Mouse (Mus musculus): ENCODE data around the gene Fntb.

DNA sequence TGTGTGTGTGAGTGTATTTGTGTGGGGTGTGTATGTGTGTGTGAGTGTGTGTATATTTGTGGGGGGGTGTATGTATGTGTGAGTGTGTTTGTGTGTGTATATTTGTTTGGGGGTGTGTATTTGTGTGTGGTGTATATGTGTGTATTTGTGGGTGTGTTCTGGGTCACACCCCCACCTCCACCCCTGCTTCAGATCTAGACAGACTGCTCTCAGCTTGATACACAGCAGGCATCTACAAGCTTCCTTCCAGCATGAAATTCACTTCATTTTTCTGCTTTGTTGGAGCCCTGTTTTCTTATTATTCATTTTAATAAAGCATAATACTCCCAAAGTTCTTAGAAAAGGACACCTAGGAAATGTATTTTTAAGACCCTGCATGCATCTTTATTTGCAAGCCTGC lies 132.8 kb downstream of the Fntb start:
- TF ChIP-seq ETS1 (IDR thresholded peaks at IDR 0.05; ENCODE audit: low read depth, low read length) (no peak), CTCF (IDR thresholded peaks at IDR 0.05 in 2 of 3, conservative IDR thresholded peaks at IDR 0.05 in 1 of 3; ENCODE audit: control insufficient read depth in 1 of 3, insufficient read depth in 1 of 3, low read depth in 2 of 3, low read length in 3 of 3, poor library complexity in 1 of 3, severe bottlenecking in 1 of 3) (no peak), TBP (IDR thresholded peaks at IDR 0.05; ENCODE audit: low read depth, low read length) (no peak), MYC (IDR thresholded peaks at IDR 0.05; ENCODE audit: low read depth, low read length) (no peak), GABPA (IDR thresholded peaks at IDR 0.05; ENCODE audit: low read depth, low read length) (no peak), POLR2A (IDR thresholded peaks at IDR 0.05; ENCODE audit: control insufficient read depth in 1 of 2, insufficient read depth in 1 of 2, low read depth in 1 of 2, low read length in 2 of 2, poor library complexity in 1 of 2) (no peak), ELF1 (IDR thresholded peaks at IDR 0.05; ENCODE audit: low read depth, low read length) (no peak), NRF1 (IDR thresholded peaks at IDR 0.05; ENCODE audit: insufficient read depth, low read depth, low read length, poor library complexity, severe bottlenecking) (no peak)
